Mouse (Mus musculus) central nervous system, embryonic 14 days (tissue): ENCODE measurements around the gene Apela. TPM values are rescaled to one million over a fixed set of nuclear protein-coding genes. Genes with fewer than 3 reads are reported as not detected.

Experiments used
- polyA plus RNA-seq: library from polyadenylated mRNA; depleted of rRNA; stranded (reverse); fragments of >200 nt; gene quantifications from 2 replicates; pipeline ENCODE4 v1.2.3, GENCODE M21; 2012; rRNA removed

Gene Apela
- polyA plus RNA-seq = 2.2 and 2.3 TPM in 2 replicates

DNA sequence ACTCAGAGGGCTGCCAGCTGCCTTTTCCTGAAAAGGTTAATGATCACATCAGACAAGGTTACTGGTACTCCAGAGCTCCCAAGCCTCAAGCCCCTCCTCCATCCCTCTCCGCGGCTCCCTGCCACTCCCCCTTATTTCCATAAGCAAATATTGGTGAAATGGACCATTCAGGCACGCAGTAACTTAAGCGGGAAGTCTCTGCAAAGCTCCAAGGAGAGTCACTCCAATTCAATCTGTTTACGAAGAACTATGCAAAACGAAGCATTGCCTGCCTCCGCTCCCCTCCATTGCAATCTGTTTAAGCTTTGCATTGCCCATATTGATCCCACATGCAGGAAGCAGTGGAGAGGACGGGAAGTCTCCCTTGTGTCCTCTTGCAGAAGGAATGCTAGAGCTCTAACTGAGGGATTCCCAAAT is at the start of gene Apela:
TSS of gene Apela (minus strand) at position 220 of the 417 bp plus-strand sequence.

DNA sequence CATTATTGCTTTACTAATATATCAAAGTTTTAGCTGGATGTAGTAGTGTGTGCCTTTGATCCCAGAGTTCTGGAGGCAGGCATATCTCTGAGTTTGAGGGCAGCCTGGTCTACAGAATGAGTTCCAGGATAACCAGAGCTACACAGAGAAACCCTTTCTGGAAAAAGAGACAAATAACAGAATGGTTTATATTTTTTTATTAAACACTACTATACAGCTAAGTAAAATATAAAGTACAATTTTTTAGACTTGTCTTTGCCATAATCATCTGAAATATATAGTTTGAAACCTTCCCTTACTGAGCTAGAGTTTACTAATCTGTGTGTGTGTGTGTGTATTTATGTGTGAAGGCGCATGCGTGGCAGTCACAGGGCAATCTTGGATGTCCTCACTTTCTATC is 37.6 kb upstream of the Apela start, which contains the start of gene Gm10663:
TSS of gene Gm10663 (plus strand) at position 301 of the 400 bp plus-strand sequence.

DNA sequence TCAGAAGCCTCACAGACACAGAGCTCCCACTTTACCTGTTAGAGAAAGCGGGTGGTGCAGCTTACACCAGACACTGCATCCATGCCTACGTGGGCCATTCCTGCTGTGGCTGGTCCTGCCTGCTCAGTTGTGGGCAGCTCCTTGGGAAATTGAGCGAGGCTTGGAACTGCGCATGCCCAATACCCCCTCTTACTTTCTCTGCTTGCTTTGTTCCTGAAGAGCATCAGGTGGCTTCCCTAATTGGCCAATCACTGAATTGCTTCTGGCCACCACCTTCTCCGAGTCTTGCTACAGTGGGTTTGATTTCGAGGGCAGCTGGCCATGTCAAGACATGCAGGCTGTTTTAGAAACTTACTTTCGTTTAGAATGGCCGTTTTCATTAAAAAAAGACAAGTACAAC is 18.7 kb downstream of the Apela start, which contains the start of the genes Trim61 and Trim60:
TSS of gene Trim61 (minus strand) at position 101 of the 400 bp plus-strand sequence.
TSS of gene Trim60 (minus strand) at position 162 of the 400 bp plus-strand sequence.

DNA sequence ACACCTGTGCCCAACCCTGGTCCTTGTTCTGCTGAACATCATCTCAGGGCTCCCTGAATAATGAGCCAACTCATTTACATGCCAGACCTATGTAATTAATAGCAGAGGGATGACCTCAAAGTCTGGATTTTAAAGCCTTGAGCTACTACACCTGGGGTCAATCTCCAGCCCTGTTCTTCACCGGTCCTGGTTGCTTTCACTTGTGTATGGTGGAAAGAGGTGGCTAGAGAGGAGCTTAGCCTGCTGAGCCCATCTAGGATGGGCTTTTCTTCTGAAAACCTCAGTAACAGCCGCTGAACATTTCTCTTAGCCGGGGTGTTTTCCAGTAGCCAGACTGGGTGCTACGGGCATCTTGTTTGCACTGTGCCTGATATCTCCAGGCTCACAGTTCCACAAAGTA is 49.4 kb downstream of the Apela start, which contains the start of gene Trim75:
TSS of gene Trim75 (minus strand) at position 101 of the 400 bp plus-strand sequence.

Other genes starting within 250 kb of the Apela start
- 39.8 and 48.9 TPM in 2 replicates for gene Klhl2, start 187.3 kb downstream of the Apela start, polyA plus RNA-seq
- gene Tmem192, start 90.2 kb downstream of the Apela start, polyA plus RNA-seq = 15.3 and 17.7 TPM in 2 replicates
- gene Trim75, start 49.5 kb downstream of the Apela start, polyA plus RNA-seq = not detected in 2 replicates
- gene Trim61, start 18.8 kb downstream of the Apela start, polyA plus RNA-seq = 0.05 TPM in 1 of 2 replicates, not detected in the other
- gene Trim60, start 18.8 kb downstream of the Apela start, polyA plus RNA-seq = not detected in 2 replicates
- not detected in 2 replicates for gene Gm10663, start 37.7 kb upstream of the Apela start, polyA plus RNA-seq
- gene BC030870, start 92.2 kb upstream of the Apela start, polyA plus RNA-seq = not detected in 2 replicates